Mouse (Mus musculus): ENCODE results near the gene Apoc2.

- TF ChIP-seq CTCF (IDR thresholded peaks at IDR 0.05), result no peak
- no peak for TF ChIP-seq EP300 (IDR thresholded peaks at IDR 0.05; ENCODE audit: insufficient read depth, low read depth, low read length)
Measured at GRCm38 (mm10) chr7:19713598-19713997, 35.9 kb upstream of the Apoc2 start.

All from heart, adult 2 months (tissue).